Mouse (Mus musculus) heart, embryonic 14.5 days (tissue): ENCODE results near the gene Hat1. TPM values are rescaled to one million over a fixed set of nuclear protein-coding genes. Genes with fewer than 3 reads are reported as not detected.

Source experiments
- ATAC-seq: fragments of 200-750 bp; cut with Nextera tagmentation; 2 replicates; pipeline ENCODE4 v1.8.0; 2017; ENCODE audit warnings: low read depth, moderate TSS enrichment; ENCODE audit not compliant: insufficient number of reproducible peaks, insufficient read depth, low FRiP score
- H3K27ac ChIP-seq, 2 experiments: fragments of 200-500 bp in 1 of 2; fragments of 300-500 bp in 1 of 2; sonication (generic) in 1 of 2; replicated peaks in 1 of 2; 2 replicates each; pipeline ENCODE4 v1.5.1; 2012 to 2014; ENCODE audit warnings: low read depth in 2 of 2, low read length in 2 of 2, control low read depth in 1 of 2, mild to moderate bottlenecking in 1 of 2, mixed read lengths in 1 of 2; ENCODE audit not compliant: control insufficient read depth in 1 of 2, insufficient read depth in 1 of 2
- H3K27me3 ChIP-seq: fragments of 300-500 bp; sonication (generic); 2 replicates; pipeline ENCODE4 v1.6.1; 2014; ENCODE audit warnings: mild to moderate bottlenecking, low read length, control low read depth; ENCODE audit not compliant: control insufficient read depth, insufficient read depth
- H3K36me3 ChIP-seq: fragments of 300-500 bp; sonication (generic); 2 replicates; pipeline ENCODE4 v1.6.1; 2014; ENCODE audit warnings: mild to moderate bottlenecking, control low read depth, low read length, mixed read lengths; ENCODE audit not compliant: control insufficient read depth, insufficient read depth
- H3K4me1 ChIP-seq, 2 experiments: fragments of 200-500 bp in 1 of 2; fragments of 300-500 bp in 1 of 2; sonication (generic) in 1 of 2; 2 replicates each; pipeline ENCODE4 v1.6.1; 2012 to 2014; ENCODE audit warnings: low read length in 2 of 2, control low read depth in 1 of 2, mixed read lengths in 1 of 2; ENCODE audit not compliant: control insufficient read depth in 2 of 2, insufficient read depth in 2 of 2
- H3K4me2 ChIP-seq: fragments of 300-500 bp; sonication (generic); 2 replicates; pipeline ENCODE4 v1.6.1; 2014; ENCODE audit warnings: mild to moderate bottlenecking, low read length
- H3K4me3 ChIP-seq, 2 experiments: fragments of 200-500 bp in 1 of 2; fragments of 300-500 bp in 1 of 2; sonication (generic) in 1 of 2; 2 replicates each; pipeline ENCODE4 v1.5.1; 2012 to 2014; ENCODE audit warnings: low read length in 2 of 2, mild to moderate bottlenecking in 2 of 2, control low read depth in 1 of 2, low read depth in 1 of 2, moderate library complexity in 1 of 2; ENCODE audit not compliant: control insufficient read depth in 1 of 2, insufficient read depth in 1 of 2
- H3K9ac ChIP-seq: fragments of 300-500 bp; sonication (generic); 2 replicates; pipeline ENCODE4 v1.6.1; 2014; ENCODE audit warnings: mild to moderate bottlenecking, low read length
- H3K9me3 ChIP-seq: fragments of 300-500 bp; sonication (generic); 2 replicates; pipeline ENCODE4 v1.6.1; 2016; ENCODE audit warnings: low read length, control low read depth; ENCODE audit not compliant: control insufficient read depth
- WGBS: fragments of 180-500 bp; shearing (Covaris S2); extraction: QIAGEN DNeasy Blood & Tissue Kit; methylation state at CpG from one replicate; pipeline ENCODE4 v1.1.7; 2014; 5-methylcytosine and 5-hydroxymethylcytosine counted together
- polyA plus RNA-seq: library from polyadenylated mRNA; unstranded; fragments of >200 nt; fragmentation: Nextera tagmentation; extraction: Ambion mirVana; gene quantifications from 2 replicates; pipeline ENCODE4 v1.2.1, GENCODE M21; 2014

Gene Hat1
- polyA plus RNA-seq, 1 experiment from 2014 or later: 107 TPM

DNA sequence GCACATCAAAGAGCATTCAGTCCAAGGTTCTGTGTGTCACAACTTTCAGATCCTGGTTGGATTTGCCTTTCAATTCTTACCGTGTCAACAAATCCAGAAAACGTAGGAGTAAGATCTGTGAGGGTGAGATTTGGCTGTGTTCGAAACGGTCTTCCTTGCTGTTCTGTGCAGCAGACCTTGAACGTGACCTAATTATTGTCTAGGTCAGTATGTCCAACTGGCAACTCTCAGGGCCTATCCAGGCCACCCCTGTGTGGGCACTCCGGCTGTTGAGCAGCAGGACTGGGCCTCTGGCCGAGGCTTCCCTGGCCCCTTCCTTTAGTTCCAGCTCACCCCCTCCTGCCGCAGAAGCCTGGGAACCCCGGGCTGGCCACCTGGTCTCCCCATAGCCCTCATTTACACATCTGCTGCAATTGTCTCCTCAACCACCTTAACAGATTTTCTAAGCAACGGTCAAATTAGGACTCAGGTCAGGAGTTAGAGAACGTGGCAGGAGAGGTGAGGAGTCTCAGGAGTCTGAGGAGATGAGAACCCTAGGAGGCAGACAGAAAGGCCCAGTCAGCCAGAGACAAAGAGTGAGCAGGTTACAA lies 78.2 kb downstream of the Hat1 start:
- H3K27ac ChIP-seq: no peak overlapping the region
- H3K4me2 ChIP-seq: no peak overlapping the region
- no peaks in the 10 kb centered on the region for H3K36me3 ChIP-seq
- no peak for ATAC-seq
- no peak overlapping the region for H3K4me3 ChIP-seq
- H3K9ac ChIP-seq: no peak overlapping the region
- H3K9me3 ChIP-seq: no peaks in the 10 kb centered on the region
- H3K4me1 ChIP-seq: no peaks in the 10 kb centered on the region
- no peaks in the 10 kb centered on the region for H3K27me3 ChIP-seq
- 73% methylated on average over 11 of the region's 11 CpGs for WGBS

GRCm38 (mm10) chr2:71471094-71471493 lies 82.3 kb downstream of the Hat1 start:
- peaks cover 3 to 4% of the 10 kb centered on the region in 2 experiments; a peak in 1 of 4 replicates for H3K4me1 ChIP-seq
- no peak overlapping the region for H3K4me3 ChIP-seq
- no peak overlapping the region for H3K4me2 ChIP-seq
- ATAC-seq: no peak
- H3K27ac ChIP-seq: no peak overlapping the region
- H3K9me3 ChIP-seq: no peaks in the 10 kb centered on the region
- no peak overlapping the region for H3K9ac ChIP-seq
- 79% methylated on average over 6 of the region's 6 CpGs for WGBS
- H3K36me3 ChIP-seq: no peaks in the 10 kb centered on the region
- no peaks in the 10 kb centered on the region for H3K27me3 ChIP-seq

GRCm38 (mm10) chr2:71473830-71474229 lies 85.1 kb downstream of the Hat1 start:
- Histone ChIP-seq H3K27me3 (no peaks in the 10 kb centered on the region), H3K27ac (no peak overlapping the region), H3K9me3 (peaks cover 5% of the 10 kb centered on the region; the same call in 1 of the 2 replicates), H3K9ac (no peak overlapping the region), H3K36me3 (no peaks in the 10 kb centered on the region), H3K4me3 (no peak overlapping the region), H3K4me1 (peaks cover 3 to 4% of the 10 kb centered on the region in 2 experiments; a peak in 1 of 4 replicates), H3K4me2 (no peak overlapping the region)
- no peak for ATAC-seq
- WGBS: 75% methylated on average over 7 of the region's 7 CpGs

DNA sequence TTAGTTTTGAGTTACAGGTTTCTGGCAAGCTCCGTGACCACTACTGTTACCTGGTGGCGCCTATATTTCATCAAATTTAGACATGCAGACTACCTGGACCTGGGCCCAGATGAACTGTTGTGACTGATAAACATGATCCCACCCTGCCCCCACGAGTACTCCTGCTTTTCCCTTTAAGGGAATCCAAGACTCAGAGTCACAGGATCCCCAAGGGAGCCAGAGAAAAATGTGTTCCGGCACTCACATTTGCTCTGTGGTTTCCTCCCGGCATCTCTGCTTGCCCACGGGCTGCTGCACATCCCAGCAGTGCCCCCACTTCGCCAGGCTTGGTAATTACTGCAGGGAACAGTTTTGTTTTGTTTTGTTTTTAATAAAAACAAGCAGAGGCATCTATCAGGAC lies 85.6 kb downstream of the Hat1 start:
- no peak overlapping the region for H3K9ac ChIP-seq
- no peak overlapping the region for H3K4me3 ChIP-seq
- H3K27me3 ChIP-seq: no peaks in the 10 kb centered on the region
- peaks cover 5% of the 10 kb centered on the region; the same call in 1 of the 2 replicates for H3K9me3 ChIP-seq
- 45% methylated on average over 7 of the region's 7 CpGs for whole genome bisulfite sequencing
- ATAC-seq: no peak
- H3K4me2 ChIP-seq: no peak overlapping the region
- H3K4me1 ChIP-seq: peaks cover 3 to 4% of the 10 kb centered on the region in 2 experiments; a peak in 1 of 4 replicates
- H3K27ac ChIP-seq: no peak overlapping the region
- no peaks in the 10 kb centered on the region for H3K36me3 ChIP-seq

GRCm38 (mm10) chr2:71475311-71475710 lies 86.6 kb downstream of the Hat1 start:
- Histone ChIP-seq H3K4me1 (peaks cover 6 to 9% of the 10 kb centered on the region in 2 experiments; a peak in 2 of 4 replicates), H3K9ac (no peak overlapping the region), H3K4me2 (no peak overlapping the region), H3K9me3 (peaks cover 5% of the 10 kb centered on the region; the same call in 1 of the 2 replicates), H3K27ac (no peak overlapping the region), H3K36me3 (no peaks in the 10 kb centered on the region), H3K27me3 (no peaks in the 10 kb centered on the region), H3K4me3 (no peak overlapping the region)
- WGBS: 74% methylated on average over 10 of the region's 10 CpGs
- ATAC-seq: no peak

DNA sequence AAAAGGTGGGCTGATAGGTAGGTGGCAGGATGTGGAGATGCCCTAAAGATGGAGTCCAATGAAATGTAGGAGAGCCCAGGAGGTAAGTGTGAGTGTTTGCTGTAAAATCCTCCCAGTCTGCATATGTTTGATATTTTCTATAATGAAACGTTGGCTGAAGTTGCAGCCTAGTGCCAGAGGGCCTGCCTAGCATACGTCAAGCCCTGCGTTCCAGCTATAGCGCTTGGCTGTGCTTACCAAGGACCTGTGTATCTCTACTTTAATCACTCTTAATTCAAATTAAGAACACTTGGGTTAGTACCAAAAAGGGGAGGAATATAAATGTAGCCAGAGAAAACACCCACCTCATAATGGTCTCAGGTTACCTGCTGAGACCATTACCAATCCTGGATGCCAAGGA lies 87.0 kb downstream of the Hat1 start:
- 82% methylated on average over 4 of the region's 4 CpGs for WGBS
- H3K27me3 ChIP-seq: no peaks in the 10 kb centered on the region
- H3K4me1 ChIP-seq: peaks cover 6 to 9% of the 10 kb centered on the region in 2 experiments; a peak in 2 of 4 replicates
- no peak for ATAC-seq
- no peaks in the 10 kb centered on the region for H3K36me3 ChIP-seq
- no peak overlapping the region for H3K4me3 ChIP-seq
- no peak overlapping the region for H3K27ac ChIP-seq
- peaks cover 5% of the 10 kb centered on the region; the same call in 1 of the 2 replicates for H3K9me3 ChIP-seq
- H3K9ac ChIP-seq: no peak overlapping the region
- H3K4me2 ChIP-seq: no peak overlapping the region

DNA sequence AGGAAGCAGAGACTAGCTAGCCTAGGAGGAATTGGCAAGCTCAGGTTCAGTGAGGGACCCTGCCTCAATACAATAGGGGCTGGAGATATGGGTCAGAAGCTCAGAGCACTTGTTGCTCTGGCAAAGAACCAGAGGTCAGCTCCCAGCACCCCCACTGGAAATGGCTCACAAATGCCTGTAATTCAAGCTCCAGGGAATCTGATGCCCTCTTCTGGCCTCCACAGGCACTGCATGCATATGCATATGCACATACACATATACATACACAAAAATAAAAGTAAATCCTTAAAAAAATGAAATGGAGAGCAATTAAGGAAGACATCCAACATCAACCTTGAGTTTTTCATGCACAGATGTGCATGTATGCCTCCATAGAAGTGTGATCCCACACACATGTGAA lies 89.0 kb downstream of the Hat1 start:
- Histone ChIP-seq H3K4me2 (no peak overlapping the region), H3K4me3 (no peak overlapping the region), H3K9ac (no peak overlapping the region), H3K27ac (no peak overlapping the region), H3K27me3 (no peaks in the 10 kb centered on the region), H3K9me3 (peaks cover 5% of the 10 kb centered on the region; the same call in 1 of the 2 replicates), H3K4me1 (peaks cover 6 to 9% of the 10 kb centered on the region in 2 experiments; a peak in 2 of 4 replicates), H3K36me3 (no peaks in the 10 kb centered on the region)
- no peak for ATAC-seq

DNA sequence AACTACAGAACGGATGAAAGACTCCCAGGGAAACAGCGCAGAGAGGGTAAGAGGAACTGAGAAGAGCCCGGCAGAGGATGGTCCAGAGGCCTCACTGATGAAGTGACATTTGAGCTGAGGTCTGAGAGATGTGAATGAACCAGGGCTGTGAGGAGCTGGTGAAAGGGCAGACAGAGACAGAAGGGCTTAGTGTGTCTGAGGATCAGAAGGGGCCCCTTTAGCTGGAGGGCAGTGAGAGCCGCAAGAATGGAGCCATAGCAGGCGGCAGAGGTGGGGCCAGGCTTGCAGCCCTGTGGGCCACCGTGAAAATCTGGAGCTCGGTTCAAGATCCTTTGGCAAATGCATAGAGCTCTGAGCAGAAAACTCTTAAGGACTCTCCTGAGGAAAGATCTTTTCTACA lies 91.2 kb downstream of the Hat1 start:
- Histone ChIP-seq H3K4me2 (peak overlapping the region; percentile 39), H3K9ac (no peak overlapping the region), H3K36me3 (no peaks in the 10 kb centered on the region), H3K27me3 (no peaks in the 10 kb centered on the region), H3K4me3 (no peak overlapping the region), H3K27ac (no peak overlapping the region; a peak in 1 of 4 replicates), H3K4me1 (peaks cover 3 to 5% of the 10 kb centered on the region in 2 experiments; a peak in 2 of 4 replicates), H3K9me3 (peaks cover 5% of the 10 kb centered on the region; the same call in 1 of the 2 replicates)
- ATAC-seq: no peak
- WGBS: 11% methylated on average over 7 of the region's 7 CpGs
